Mouse (Mus musculus) ES-Bruce4 (cell line): ENCODE data around the gene Gm7534.

Source experiments
- CTCF ChIP-seq: IDR thresholded peaks from one replicate; pipeline ENCODE4 v1.8.1; 2011; ENCODE audit warnings: low read depth, low read length
- EP300 ChIP-seq: IDR thresholded peaks from 2 replicates; pipeline ENCODE4 v1.6.1; 2011; ENCODE audit warnings: low read depth, low read length; ENCODE audit not compliant: insufficient read depth
- POLR2A ChIP-seq: IDR thresholded peaks from one replicate; pipeline ENCODE4 v1.8.1; 2011; ENCODE audit warnings: low read length; ENCODE audit not compliant: insufficient read depth

GRCm38 (mm10) chr4:134230431-134230830, 27.6 kb upstream of the Gm7534 start:
- no peak for TF ChIP-seq POLR2A
- TF ChIP-seq CTCF, result no peak
- no peak for TF ChIP-seq EP300
